In genomic region chr12:26399391-26399790, GRCm38 (mm10) we compare ENCODE assay signal across 12 mouse cellular contexts.
"Had no signal": no experiment of that assay in that cellular context is flagged by ENCODE, and none has a peak within 500 bp of the region (broad histone marks: within the 10 kb centered on the region; RNA-seq: fewer than 3 reads in every experiment).

No protein-coding gene starts in this region.

- DNase-seq: kidney, adult 18-20 months; kidney, postnatal 14 days; kidney, postnatal 4 days; layer of hippocampus, postnatal 36 days; liver, postnatal 0 days; lung, embryonic 14.5 days; right cerebral cortex, postnatal 4 days; thymus, postnatal 25 days had no signal

- ATAC-seq: inflammation-experienced regulatory T-cells, adult 6 months; intestine, embryonic 16.5 days; midbrain, embryonic 13.5 days; midbrain, embryonic 16.5 days had no signal
